Mouse (Mus musculus): Measurements from ENCODE around the gene Golga1.
"Not testable (repeated sequence)": the region's sequence is repeated elsewhere in the genome, so short reads cannot be mapped to it uniquely, and the experiment has no call there.

The Golga1 gene

GRCm38 (mm10) chr2:39065400-39065987 lies at the start of gene Golga1:
Golga1 (minus strand) TSS chr2:39065541.
- peak; percentile 82 to 89 for DNase-seq (ENCODE audit: low spot score in 2 of 2)

GRCm38 (mm10) chr2:39114093-39114492 lies 48.8 kb upstream of the Golga1 start:
- DNase-seq (ENCODE audit: low spot score in 2 of 2), result no peak

DNA sequence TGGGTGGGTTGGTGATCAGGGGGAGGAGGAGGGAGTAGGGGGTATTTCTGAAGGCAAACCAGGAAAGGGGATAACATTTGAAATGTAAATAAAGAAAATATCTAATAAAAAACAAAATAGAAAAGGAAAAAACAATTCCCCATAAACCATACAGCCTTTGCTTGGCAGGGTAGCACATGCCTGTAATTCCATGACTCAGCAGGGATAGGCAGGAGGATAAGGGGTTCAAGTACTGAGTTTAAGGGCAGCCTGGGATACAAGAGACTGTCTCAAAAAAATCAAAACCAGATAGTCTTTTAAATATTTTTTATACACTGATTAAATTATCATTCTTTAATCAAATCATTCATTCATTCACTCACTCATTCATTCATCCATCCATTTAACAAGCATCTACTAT lies 45.2 kb upstream of the Golga1 start:
- no peak for DNase-seq (ENCODE audit: low spot score in 2 of 2)

GRCm38 (mm10) chr2:39109712-39110111 lies 44.4 kb upstream of the Golga1 start:
- not testable (repeated sequence) for DNase-seq (ENCODE audit: low spot score in 2 of 2)

DNA sequence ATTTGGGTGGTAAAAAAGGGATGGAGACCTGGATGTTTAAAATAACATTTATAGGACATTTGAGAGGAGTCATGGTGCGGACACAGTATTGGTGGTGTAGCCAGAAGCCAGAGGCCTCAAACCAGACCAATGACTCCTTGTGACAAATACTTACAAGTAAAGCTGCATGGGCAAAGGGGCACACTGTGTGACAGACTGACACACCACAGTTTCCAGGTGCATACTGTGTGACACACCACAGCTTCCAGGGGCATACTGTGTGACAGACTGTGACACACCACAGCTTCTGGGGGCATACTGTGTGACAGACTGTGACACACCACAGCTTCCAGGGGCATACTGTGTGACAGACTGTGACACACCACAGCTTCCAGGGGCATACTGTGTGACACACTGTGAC lies 34.6 kb upstream of the Golga1 start:
- DNase-seq (ENCODE audit: low spot score in 2 of 2), result not testable (repeated sequence)

- DNase-seq (ENCODE audit: low spot score in 2 of 2), result peak in 1 of 2 experiments; percentile 15
These were observed 32.7 kb upstream of the Golga1 start for GRCm38 (mm10) chr2:39097993-39098392.

GRCm38 (mm10) chr2:39091966-39092365 lies 26.6 kb upstream of the Golga1 start:
- no peak for DNase-seq (ENCODE audit: low spot score in 2 of 2)

DNA sequence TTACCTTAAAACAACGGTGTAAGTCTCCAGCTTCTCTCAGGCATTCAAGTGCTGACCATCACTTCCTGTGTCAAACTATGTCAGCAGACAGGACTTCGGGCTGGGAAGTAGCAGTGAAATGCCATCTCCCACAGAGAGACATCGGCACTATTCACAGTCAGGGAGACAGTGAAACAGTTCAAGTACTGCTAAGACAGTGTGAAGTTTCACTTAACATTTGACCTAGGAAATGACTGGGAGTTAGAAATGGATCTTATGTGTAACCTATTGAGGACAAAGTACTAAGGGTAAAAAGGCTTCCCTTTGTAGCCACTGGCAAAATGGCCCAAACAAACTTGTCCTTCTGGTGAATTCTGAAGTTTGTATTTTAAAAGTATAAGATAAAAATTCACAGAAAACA lies 17.4 kb upstream of the Golga1 start:
- DNase-seq (ENCODE audit: low spot score in 2 of 2), result no peak

DNA sequence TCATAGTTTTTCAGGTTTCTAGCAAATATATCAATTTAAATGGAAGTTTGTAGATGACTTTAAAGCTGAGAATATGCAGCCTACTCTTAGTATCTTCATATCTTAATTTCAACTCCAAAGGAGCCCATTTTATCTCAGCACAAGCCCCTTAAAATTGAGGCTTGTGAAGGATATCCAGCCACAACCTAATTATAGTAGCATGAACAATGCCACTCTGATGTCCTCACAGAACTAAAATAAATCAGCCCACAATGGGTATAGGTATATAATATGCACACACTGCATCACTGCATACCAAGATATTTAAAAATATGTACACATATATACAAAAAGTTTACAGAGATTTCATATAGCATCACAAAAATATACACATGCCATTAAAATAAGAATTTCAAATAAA lies 5.3 kb upstream of the Golga1 start:
- DNase-seq (ENCODE audit: low spot score in 2 of 2), result no peak

DNA sequence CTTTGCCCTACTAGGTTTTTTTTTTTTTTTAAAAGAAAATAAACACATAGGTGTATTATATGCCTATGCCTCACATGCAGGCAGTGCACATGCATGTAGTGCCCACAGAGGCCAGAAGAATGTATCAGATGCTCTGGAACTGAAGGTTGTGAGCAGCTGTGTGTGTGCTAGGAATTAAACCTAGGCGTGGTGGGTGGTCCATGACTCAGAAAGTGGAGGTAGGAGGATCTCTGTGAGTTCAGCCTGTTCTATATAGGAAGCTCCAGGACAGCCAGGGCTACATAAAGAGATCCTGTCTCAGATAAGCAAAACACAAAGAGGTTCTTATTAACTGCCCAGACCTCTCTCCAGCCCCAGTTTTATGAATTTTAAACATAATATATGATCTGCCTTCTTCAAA lies 3.8 kb upstream of the Golga1 start:
- no peak for DNase-seq (ENCODE audit: low spot score in 2 of 2)

GRCm38 (mm10) chr2:39064687-39065399 lies 498 bp downstream of the Golga1 start:
- no peak for DNase-seq (ENCODE audit: low spot score in 2 of 2)

GRCm38 (mm10) chr2:39048515-39048914 lies 16.8 kb downstream of the Golga1 start:
- DNase-seq (ENCODE audit: low spot score in 2 of 2), result no peak

GRCm38 (mm10) chr2:39040215-39040614 lies 25.1 kb downstream of the Golga1 start:
- no peak for DNase-seq (ENCODE audit: low spot score in 2 of 2)

DNA sequence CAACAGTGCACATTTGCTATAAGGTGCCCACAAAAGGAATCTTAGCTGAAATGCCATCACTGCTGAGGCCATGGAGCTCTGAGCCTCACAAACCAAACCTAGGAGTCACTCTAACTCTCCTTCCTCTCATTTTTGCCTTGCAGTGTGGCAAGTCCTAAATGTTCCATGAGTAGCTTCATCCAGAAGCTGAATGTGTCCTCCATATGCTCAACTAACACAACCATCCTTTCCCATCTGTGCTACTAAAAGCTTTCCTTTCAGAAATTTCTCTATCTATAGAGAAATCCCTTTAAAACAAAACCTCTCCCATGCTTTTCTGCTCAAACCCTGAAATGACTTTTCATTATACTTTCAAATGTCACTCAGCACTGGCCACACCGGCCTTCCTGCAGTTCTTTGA lies 33.7 kb downstream of the Golga1 start:
- DNase-seq (ENCODE audit: low spot score in 2 of 2), result no peak

- DNase-seq (ENCODE audit: low spot score in 2 of 2), result no peak
These were observed 45.3 kb downstream of the Golga1 start for GRCm38 (mm10) chr2:39020004-39020403.

DNA sequence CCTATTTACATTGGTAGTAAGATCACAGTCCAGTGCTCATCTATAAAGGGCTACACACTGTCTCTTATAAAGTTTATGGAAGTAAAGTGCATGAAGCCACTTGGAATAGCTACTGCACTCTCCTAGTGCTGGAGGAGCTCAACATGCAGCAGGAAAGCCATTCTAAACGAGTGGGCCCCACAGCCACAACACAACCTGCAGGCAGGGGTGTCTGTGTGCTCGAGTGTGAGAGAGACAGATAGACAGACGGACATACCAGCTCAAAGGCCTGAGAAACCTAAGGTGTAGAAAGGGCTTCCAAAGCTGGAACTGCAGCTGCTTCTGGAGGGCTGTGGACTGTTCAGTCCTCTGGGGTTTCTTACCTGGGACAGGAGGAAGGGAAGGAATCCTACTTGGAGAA lies 48.8 kb downstream of the Golga1 start:
- DNase-seq (ENCODE audit: low spot score in 2 of 2), result no peak

GRCm38 (mm10) chr2:39012768-39013279 lies 52.5 kb downstream of the Golga1 start:
- no peak for DNase-seq (ENCODE audit: low spot score in 2 of 2)

GRCm38 (mm10) chr2:39011971-39012370 lies 53.4 kb downstream of the Golga1 start:
- DNase-seq (ENCODE audit: low spot score in 2 of 2), result no peak

- peak in 1 of 2 experiments; percentile 38 for DNase-seq (ENCODE audit: low spot score in 2 of 2)
These were observed 54.1 kb downstream of the Golga1 start for GRCm38 (mm10) chr2:39011264-39011663.

GRCm38 (mm10) chr2:39010144-39010543 lies 55.2 kb downstream of the Golga1 start:
- not testable (repeated sequence) for DNase-seq (ENCODE audit: low spot score in 2 of 2)

GRCm38 (mm10) chr2:39008954-39009365 lies 56.4 kb downstream of the Golga1 start:
- peak; percentile 78 to 88 for DNase-seq (ENCODE audit: low spot score in 2 of 2)

- DNase-seq (ENCODE audit: low spot score in 2 of 2), result no peak
These were observed 56.9 kb downstream of the Golga1 start for GRCm38 (mm10) chr2:39008350-39008851.

GRCm38 (mm10) chr2:39007865-39008264 lies 57.5 kb downstream of the Golga1 start:
- DNase-seq (ENCODE audit: low spot score in 2 of 2), result peak; percentile 85 to 92

Measured in natural killer cell, adult 2 months (primary cell).